Mouse (Mus musculus): ENCODE measurements at regions not wholly inside any gene's neighbourhood (a gene's known extent, or its start where the extent isn't known, plus 50 kb on each side); places are given as distances from the start of the nearest gene placed in this dataset.

GRCm38 (mm10) chr10:51963671-51964070 lies 58.6 kb upstream of the Vgll2 start:
- DNase-seq (ENCODE audit: low read depth, low spot score), result no peak

GRCm38 (mm10) chr10:51970113-51970512 lies 52.2 kb upstream of the Vgll2 start:
- DNase-seq (ENCODE audit: low read depth, low spot score), result no peak

Measured in brain, adult 2 months (tissue).